Mouse (Mus musculus) ES-Bruce4 (cell line): Measurements from ENCODE around the gene Prickle2.

Source experiments
- CTCF ChIP-seq: IDR thresholded peaks from one replicate; pipeline ENCODE4 v1.8.1; 2011; ENCODE audit warnings: low read depth, low read length
- POLR2A ChIP-seq: IDR thresholded peaks from one replicate; pipeline ENCODE4 v1.8.1; 2011; ENCODE audit warnings: low read length; ENCODE audit not compliant: insufficient read depth

- TF ChIP-seq CTCF (no peak), POLR2A (no peak)
These were observed 360.8 kb downstream of the Prickle2 start for GRCm38 (mm10) chr6:92345151-92345550.
